Mouse (Mus musculus) erythroblast, embryonic 14.5 days (primary cell): ENCODE data around the gene Slc9a8. TPM values are rescaled to one million over a fixed set of nuclear protein-coding genes. Genes with fewer than 3 reads are reported as not detected.

Experiments used
- H3K27me3 ChIP-seq: 2 replicates; pipeline ENCODE4 v1.6.1; 2012; ENCODE audit warnings: inconsistent platforms; ENCODE audit not compliant: control insufficient read depth
- H3K36me3 ChIP-seq: 2 replicates; pipeline ENCODE4 v1.6.1; 2012; ENCODE audit warnings: mild to moderate bottlenecking, inconsistent platforms; ENCODE audit not compliant: control insufficient read depth
- H3K4me1 ChIP-seq: 2 replicates; pipeline ENCODE4 v1.6.1; 2012; ENCODE audit warnings: inconsistent platforms; ENCODE audit not compliant: control insufficient read depth
- H3K4me3 ChIP-seq: replicated peaks from 2 replicates; pipeline ENCODE3; 2012; ENCODE audit warnings: moderate library complexity, mild to moderate bottlenecking, inconsistent platforms
- H3K9me3 ChIP-seq: 2 replicates; pipeline ENCODE4 v1.6.1; 2012; ENCODE audit warnings: low read length, inconsistent platforms, mixed read lengths; ENCODE audit not compliant: control insufficient read depth
- GATA1 ChIP-seq: IDR thresholded peaks from 2 replicates; pipeline ENCODE4 v1.6.1; 2012; ENCODE audit warnings: low read length, inconsistent platforms, mixed read lengths
- TAL1 ChIP-seq: IDR thresholded peaks from 3 replicates; pipeline ENCODE4 v1.6.1; 2012; ENCODE audit warnings: low read length, inconsistent platforms, mixed read lengths
- polyA plus RNA-seq: library from polyadenylated mRNA; stranded (reverse); fragments of >175 nt; gene quantifications from 2 replicates; pipeline ENCODE4 v1.2.3, GENCODE M21; 2012

Slc9a8 gene
- polyA plus RNA-seq, 1 experiment, result 0.95 TPM

GRCm38 (mm10) chr2:167491757-167492708, 70.5 kb downstream of the Slc9a8 start, which contains the start of gene Rnf114:
Gene Rnf114, plus strand, starts transcription at chr2:167492645.
- Histone ChIP-seq H3K4me3 (peak within 1 kb of the TSS; percentile 100), H3K4me1 (peaks cover 39% of the 10 kb centered on the region), H3K36me3 (peaks cover 18% of the 10 kb centered on the region), H3K9me3 (no peaks in the 10 kb centered on the region), H3K27me3 (no peaks in the 10 kb centered on the region)
- TF ChIP-seq GATA1 (no peak), TAL1 (no peak)

GRCm38 (mm10) chr2:167492713-167493636, 71.5 kb downstream of the Slc9a8 start, which contains the start of gene Spata2:
Gene Spata2, minus strand, starts transcription at chr2:167492887.
- Histone ChIP-seq H3K4me1 (peaks cover 33% of the 10 kb centered on the region), H3K4me3 (peak within 1 kb of the TSS; percentile 100), H3K36me3 (peaks cover 10% of the 10 kb centered on the region), H3K27me3 (no peaks in the 10 kb centered on the region), H3K9me3 (no peaks in the 10 kb centered on the region)
- TF ChIP-seq GATA1, result no peak
- TF ChIP-seq TAL1, result no peak

- Histone ChIP-seq H3K4me1 (peaks cover 25% of the 10 kb centered on the region), H3K4me3 (no peak overlapping the region), H3K27me3 (no peaks in the 10 kb centered on the region), H3K9me3 (no peaks in the 10 kb centered on the region), H3K36me3 (no peaks in the 10 kb centered on the region)
- TF ChIP-seq GATA1, result no peak
- no peak for TF ChIP-seq TAL1
Observed at GRCm38 (mm10) chr2:167496437-167496836, 74.9 kb downstream of the Slc9a8 start.

GRCm38 (mm10) chr2:167497272-167497671, 75.8 kb downstream of the Slc9a8 start:
- H3K9me3 ChIP-seq, result no peaks in the 10 kb centered on the region
- no peaks in the 10 kb centered on the region for H3K36me3 ChIP-seq
- H3K27me3 ChIP-seq, result no peaks in the 10 kb centered on the region
- no peak overlapping the region for H3K4me3 ChIP-seq
- peaks cover 18% of the 10 kb centered on the region for H3K4me1 ChIP-seq
- TF ChIP-seq TAL1 (no peak), GATA1 (no peak)

- Histone ChIP-seq H3K4me3 (peak overlapping the region; percentile 70), H3K36me3 (peaks cover 21% of the 10 kb centered on the region), H3K9me3 (no peaks in the 10 kb centered on the region), H3K4me1 (peaks cover 48% of the 10 kb centered on the region), H3K27me3 (no peaks in the 10 kb centered on the region)
- TF ChIP-seq GATA1 (no peak), TAL1 (no peak)
Observed at GRCm38 (mm10) chr2:167502554-167503252, 81.2 kb downstream of the Slc9a8 start.

GRCm38 (mm10) chr2:167503253-167503895, 81.9 kb downstream of the Slc9a8 start:
- TF ChIP-seq TAL1, result no peak
- Histone ChIP-seq H3K4me3 (peak overlapping the region; percentile 70), H3K4me1 (peaks cover 50% of the 10 kb centered on the region), H3K9me3 (no peaks in the 10 kb centered on the region), H3K36me3 (peaks cover 27% of the 10 kb centered on the region), H3K27me3 (no peaks in the 10 kb centered on the region)

GRCm38 (mm10) chr2:167503896-167504349, 82.4 kb downstream of the Slc9a8 start:
- Histone ChIP-seq H3K4me1 (peaks cover 50% of the 10 kb centered on the region), H3K9me3 (no peaks in the 10 kb centered on the region), H3K27me3 (no peaks in the 10 kb centered on the region), H3K4me3 (peak overlapping the region; percentile 70), H3K36me3 (peaks cover 32% of the 10 kb centered on the region)
- TF ChIP-seq TAL1 (no peak), GATA1 (no peak)

GRCm38 (mm10) chr2:167505127-167505526, 83.6 kb downstream of the Slc9a8 start:
- peak overlapping the region; percentile 0 for H3K4me3 ChIP-seq
- no peak for TF ChIP-seq GATA1
- no peak for TF ChIP-seq TAL1
- no peaks in the 10 kb centered on the region for H3K9me3 ChIP-seq
- no peaks in the 10 kb centered on the region for H3K27me3 ChIP-seq
- H3K36me3 ChIP-seq, result peaks cover 43% of the 10 kb centered on the region
- H3K4me1 ChIP-seq, result peaks cover 53% of the 10 kb centered on the region
